Mouse (Mus musculus) kidney, adult 2 months (tissue): ENCODE measurements at regions not wholly inside any gene's neighbourhood (a gene's known extent, or its start where the extent isn't known, plus 50 kb on each side); places are given as distances from the start of the nearest gene placed in this dataset.

Experiments
- CTCF ChIP-seq: fragments of 200-500 bp; conservative IDR thresholded peaks from 2 replicates; pipeline ENCODE4 v1.5.1; 2011; ENCODE audit warnings: low read depth, mild to moderate bottlenecking, control low read depth, low read length, moderate library complexity, mixed read lengths; ENCODE audit not compliant: insufficient read depth, insufficient read length
- POLR2A ChIP-seq: fragments of 200-500 bp; IDR thresholded peaks from one replicate; pipeline ENCODE4 v1.6.1; 2011; ENCODE audit warnings: low read depth, low read length, control low read depth

- TF ChIP-seq POLR2A: no peak
- TF ChIP-seq CTCF: peak; percentile 72
Observed at GRCm38 (mm10) chr4:48779202-48779905, 116.0 kb downstream of the Cavin4 start.
